Mouse (Mus musculus): ENCODE measurements at regions not wholly inside any gene's neighbourhood (a gene's known extent, or its start where the extent isn't known, plus 50 kb on each side); places are given as distances from the start of the nearest gene placed in this dataset.

- no peak for DNase-seq (ENCODE audit: low read depth, low spot score)
- WGBS, result 68% methylated on average over 2 of the region's 2 CpGs
Observed at GRCm38 (mm10) chr14:76356161-76356560, 58.6 kb upstream of the Tsc22d1 start.

GRCm38 (mm10) chr14:76359837-76360410 lies 54.8 kb upstream of the Tsc22d1 start:
- DNase-seq (ENCODE audit: low read depth, low spot score), result no peak
- 74% methylated on average over 11 of the region's 11 CpGs for WGBS

GRCm38 (mm10) chr14:76364034-76364433 lies 50.7 kb upstream of the Tsc22d1 start:
- WGBS, result 81% methylated on average over 4 of the region's 4 CpGs
- DNase-seq (ENCODE audit: low read depth, low spot score), result no peak
